Mouse (Mus musculus) neural tube, embryonic 10.5 days (tissue): ENCODE results near the gene Amn.

Source experiments
- DNase-seq: peaks from one replicate; pipeline ENCODE4 v3.0.0-alpha.2; 2017; ENCODE audit warnings: low spot score; ENCODE audit errors: extremely low spot score

Gene Amn

GRCm38 (mm10) chr12:111270629-111271277 lies at the start of gene Amn:
Amn (plus strand) TSS chr12:111271095.
- DNase-seq = no peak

DNA sequence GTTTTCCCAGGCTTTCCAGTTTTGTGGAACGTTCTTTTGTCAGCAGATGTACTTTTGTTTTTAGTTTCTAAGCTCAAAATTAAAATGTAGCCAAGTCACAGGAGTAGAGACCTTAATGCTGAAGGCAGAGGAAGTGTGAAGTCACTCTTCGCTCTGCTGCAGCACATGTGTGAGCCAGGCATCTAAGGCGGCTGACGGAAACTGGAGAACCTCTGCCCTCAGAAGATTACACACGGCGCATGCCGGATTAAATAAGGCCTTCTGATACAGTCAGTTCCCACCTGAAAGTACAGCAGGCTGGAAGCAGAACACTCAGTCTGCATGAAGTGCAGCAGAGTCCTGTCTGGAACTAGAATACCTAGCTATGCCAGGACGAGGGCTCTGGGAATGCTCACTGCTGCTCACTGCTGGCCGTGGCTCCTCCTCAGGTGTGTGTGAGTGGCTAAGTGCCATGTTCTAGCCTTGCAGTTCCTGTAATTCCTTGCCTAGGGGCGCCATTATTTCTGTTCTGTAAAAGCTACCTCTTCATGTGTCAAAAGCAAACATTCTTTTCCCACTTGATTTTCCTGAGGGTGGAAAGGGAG lies 45.6 kb upstream of the Amn start:
- no peak for DNase-seq

GRCm38 (mm10) chr12:111227410-111227809 lies 43.5 kb upstream of the Amn start:
- DNase-seq = no peak

GRCm38 (mm10) chr12:111228488-111228887 lies 42.4 kb upstream of the Amn start:
- no peak for DNase-seq

GRCm38 (mm10) chr12:111230793-111231192 lies 40.1 kb upstream of the Amn start:
- DNase-seq = no peak

DNA sequence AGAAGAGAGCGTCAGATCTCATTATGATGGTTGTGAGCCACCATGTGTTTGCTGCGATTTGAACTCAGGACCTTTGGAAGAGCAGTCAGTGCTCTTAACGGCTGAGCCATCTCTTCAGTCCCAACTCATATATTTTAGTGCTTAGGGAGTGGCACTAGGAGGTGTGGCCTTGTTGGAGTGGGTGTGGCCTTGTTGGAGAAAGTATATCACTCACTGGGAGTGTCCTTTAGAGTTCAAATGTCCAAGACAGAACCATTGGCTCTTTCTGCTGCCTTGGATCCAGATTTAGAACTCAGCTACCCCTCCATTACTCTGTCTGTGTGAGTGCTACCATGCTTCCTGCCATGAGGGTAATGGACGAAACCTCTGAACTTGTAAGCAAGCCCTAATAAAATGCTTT lies 37.1 kb upstream of the Amn start:
- DNase-seq = no peak

DNA sequence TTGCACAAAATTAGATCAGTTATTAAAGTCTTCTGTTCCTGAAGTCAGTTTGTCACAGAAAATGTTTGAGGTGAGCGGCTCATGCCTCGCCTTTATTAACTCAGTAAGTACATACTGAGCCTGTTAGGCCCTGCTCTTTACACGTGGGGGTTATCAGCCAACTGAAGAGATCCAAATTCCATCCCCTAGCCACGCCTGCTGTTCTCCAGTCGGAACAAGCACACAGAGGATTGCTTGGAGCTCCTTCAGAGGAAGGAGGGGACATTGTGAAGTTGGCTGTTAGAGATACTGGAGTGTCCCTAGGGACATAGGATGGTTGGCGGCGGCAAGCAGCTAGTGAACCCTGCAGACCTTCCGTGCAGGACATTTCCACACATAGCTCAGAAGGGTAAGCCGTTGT lies 36.5 kb upstream of the Amn start:
- no peak for DNase-seq

- no peak for DNase-seq
Measured at GRCm38 (mm10) chr12:111235631-111236030, 35.3 kb upstream of the Amn start.

DNA sequence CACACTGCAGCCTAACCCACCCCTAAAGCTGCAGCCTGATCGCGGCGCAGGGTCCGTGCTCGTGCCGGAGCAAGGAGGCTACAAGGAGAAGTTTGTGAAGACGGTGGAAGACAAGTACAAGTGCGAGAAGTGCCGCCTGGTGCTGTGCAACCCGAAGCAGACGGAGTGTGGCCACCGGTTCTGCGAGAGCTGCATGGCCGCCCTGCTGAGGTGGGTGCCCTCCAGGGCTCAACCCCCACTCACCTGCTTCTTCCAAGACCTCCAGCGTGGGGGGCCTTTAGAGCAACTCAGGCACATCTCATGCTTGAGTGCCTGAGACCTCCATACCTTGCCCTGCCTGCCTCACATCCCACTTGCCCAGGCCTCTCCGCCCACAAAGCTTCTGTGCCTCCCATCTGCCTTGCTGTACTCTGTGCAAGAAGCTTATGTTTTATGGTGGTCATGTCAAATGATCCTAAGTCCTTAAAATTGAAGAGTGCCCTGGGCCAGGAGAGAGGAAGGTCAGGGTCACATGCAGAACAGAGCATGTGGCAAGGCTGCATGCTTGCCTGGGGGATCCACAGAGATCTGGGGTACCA lies 33.2 kb upstream of the Amn start:
- DNase-seq = no peak

- no peak for DNase-seq
Measured at GRCm38 (mm10) chr12:111238345-111238744, 32.5 kb upstream of the Amn start.

DNA sequence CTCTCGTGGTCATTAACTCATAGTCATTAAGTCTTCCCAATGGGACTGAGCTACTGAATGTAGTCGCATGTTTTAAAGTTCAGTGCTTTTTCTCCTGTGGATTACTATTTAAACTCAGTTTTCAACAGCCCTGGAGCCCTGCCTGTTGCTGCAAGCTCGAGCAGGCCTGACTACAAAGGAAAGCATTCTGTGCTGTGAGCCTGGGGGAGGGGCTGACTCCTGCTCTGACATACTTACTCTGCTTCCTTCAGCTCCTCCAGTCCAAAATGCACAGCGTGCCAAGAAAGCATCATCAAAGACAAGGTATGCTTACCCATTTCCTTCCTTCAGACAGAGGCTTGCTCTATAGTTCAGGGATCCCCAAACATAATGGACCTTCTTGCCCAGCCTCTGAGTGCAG lies 32.1 kb upstream of the Amn start:
- DNase-seq = no peak

GRCm38 (mm10) chr12:111239930-111240329 lies 31.0 kb upstream of the Amn start:
- no peak for DNase-seq

- DNase-seq = no peak
Measured at GRCm38 (mm10) chr12:111241916-111242315, 29.0 kb upstream of the Amn start.

- no peak for DNase-seq
Measured at GRCm38 (mm10) chr12:111242346-111242745, 28.5 kb upstream of the Amn start.

GRCm38 (mm10) chr12:111243733-111244132 lies 27.2 kb upstream of the Amn start:
- DNase-seq = no peak

DNA sequence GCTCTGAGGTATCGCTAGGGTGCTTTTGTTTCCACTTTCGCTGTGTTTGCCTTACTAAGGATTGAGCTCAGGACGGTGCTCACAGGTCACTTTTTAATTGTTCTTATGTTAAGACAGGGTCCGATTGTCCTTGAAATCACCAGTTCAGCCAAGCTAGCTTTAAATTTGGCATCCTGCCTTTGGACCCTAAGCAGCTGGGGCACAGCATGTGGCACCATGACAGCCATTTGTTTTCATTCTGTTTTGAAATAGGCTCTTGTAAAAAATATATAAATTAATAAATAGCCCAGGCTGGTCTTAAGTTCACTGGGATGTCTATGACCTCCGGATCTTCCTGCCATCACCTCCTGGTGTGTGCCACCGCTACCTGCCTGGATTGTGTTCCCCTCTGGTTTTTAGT lies 25.8 kb upstream of the Amn start:
- DNase-seq = no peak

GRCm38 (mm10) chr12:111246808-111247464 lies 24.0 kb upstream of the Amn start:
- DNase-seq = no peak

DNA sequence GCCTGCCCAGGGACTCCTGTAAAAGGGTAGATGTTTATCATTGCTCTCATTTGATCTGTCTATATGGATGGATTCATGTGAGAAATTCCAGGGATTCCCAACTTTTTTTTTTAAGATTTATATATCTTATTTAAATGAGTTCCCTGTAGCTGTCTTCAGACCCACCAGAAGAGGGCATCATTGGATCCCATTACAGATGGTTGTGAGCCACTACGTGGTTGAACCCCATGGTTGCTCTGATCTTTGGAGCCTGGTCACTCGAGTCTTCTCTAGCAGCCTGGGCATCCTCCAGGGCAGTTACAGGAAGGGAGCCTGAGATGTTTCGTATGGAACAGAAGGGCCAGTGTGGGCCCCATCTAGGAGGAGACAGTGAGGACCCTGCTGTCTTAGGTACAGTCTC lies 21.8 kb upstream of the Amn start:
- DNase-seq = no peak

- DNase-seq = no peak
Measured at GRCm38 (mm10) chr12:111250116-111250515, 20.8 kb upstream of the Amn start.

DNA sequence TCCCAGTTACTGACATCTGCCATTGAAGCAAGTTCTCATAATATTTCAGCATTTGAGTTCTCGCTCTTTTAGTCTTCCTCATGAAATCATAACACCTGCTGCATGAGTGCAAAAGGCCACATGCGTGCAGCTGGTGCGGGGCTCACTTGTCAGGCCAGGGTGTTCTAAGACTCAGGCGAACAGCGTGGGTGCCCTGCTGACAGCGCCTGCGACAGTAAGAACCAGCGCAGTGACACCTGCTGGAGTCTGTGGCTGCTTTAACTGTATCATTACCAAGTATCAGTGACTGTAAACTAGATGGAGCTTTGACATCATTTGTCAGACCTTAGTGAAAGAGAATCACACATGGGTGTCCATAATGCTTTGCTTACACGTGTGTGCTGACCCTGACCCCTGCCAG lies 19.7 kb upstream of the Amn start:
- DNase-seq = no peak

DNA sequence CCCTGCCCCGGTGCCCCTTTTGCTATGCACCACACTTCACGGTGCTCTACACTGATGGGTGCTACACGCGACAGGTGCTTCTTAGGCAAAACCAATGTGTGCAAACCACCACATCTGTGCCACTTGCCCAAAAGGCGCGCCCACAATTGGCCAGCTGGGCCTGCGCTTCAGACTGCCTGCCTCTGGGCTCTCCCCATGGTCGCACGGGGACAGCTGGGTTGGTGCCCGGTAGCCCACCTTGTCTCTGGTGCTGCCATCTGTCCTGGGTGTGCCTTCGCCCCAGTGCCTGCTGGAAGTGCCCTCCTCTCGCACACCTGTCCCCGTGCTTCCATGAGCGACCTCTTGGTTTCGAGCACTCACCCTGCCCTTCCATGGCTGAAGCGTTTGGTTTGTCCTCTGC lies 7.2 kb upstream of the Amn start:
- DNase-seq = no peak

GRCm38 (mm10) chr12:111265212-111265611 lies 5.7 kb upstream of the Amn start:
- DNase-seq = no peak

DNA sequence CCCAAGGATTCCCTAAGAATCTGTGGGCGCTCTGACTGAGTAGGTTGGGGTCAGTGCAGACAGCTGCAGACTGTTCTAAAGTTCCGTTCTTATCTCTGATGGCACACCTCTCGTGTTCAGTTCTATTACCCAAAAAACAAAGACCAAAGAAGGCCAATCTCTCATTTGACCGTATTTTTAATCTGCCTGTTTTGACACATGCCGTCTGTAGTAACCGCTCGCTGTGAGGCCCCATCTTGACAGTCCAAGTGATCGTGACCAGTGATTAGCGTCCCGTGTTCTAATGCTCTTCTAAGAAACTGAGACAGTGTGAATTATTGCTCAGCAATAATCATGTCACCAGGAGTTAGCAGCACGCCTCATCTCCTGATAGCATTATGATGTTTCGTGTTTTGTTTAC lies 4.3 kb upstream of the Amn start:
- no peak for DNase-seq
